Mouse (Mus musculus): ENCODE measurements around the gene Npl.
A peak's percentile ranks its signal among the peaks of the same experiment; 100 is the strongest.
"Not testable (repeated sequence)": the region's sequence is repeated elsewhere in the genome, so short reads cannot be mapped to it uniquely, and the experiment has no call there.

Npl gene

DNA sequence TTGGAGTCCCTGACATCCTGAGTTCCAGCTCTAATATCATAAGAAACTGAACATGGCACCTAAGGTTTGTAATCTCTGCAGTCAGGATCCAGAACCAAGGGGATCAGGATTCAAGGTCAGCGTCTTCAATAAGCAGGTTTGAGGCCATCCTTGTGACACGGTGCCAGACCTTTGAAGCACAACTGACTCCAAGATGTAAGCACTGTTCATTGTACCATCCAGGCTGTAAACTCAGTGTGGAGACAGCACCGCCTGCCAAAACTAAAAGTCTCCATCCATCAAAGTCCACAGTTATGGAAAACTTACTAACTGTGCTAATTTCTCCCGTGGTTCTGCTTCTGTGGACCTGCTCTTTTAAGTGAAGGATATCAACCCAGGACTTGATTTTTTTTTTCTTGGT, 59.9 kb downstream of the Npl start:
- no peak for ATAC-seq (ENCODE audit: insufficient number of reproducible peaks, low FRiP score, low TSS enrichment)

DNA sequence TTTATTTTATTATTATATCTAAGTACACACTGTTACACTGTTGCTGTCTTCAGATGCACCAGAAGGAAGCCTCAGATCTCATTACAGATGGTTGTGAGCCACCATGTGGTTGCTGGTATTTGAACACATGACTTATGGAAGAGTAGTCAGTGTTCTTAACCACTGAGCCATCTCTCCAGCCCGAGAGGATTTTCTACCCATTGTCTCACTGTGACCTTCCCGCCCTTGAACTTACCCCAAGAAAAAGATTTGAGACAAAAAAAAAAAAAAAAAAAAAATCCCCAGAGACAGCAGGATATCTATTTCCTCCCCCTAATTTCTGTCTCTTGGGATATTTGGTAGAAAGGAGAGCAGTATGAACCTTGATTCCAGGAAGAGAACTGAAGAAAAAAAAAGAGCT, 60.3 kb downstream of the Npl start:
- no peak for ATAC-seq (ENCODE audit: insufficient number of reproducible peaks, low FRiP score, low TSS enrichment)

DNA sequence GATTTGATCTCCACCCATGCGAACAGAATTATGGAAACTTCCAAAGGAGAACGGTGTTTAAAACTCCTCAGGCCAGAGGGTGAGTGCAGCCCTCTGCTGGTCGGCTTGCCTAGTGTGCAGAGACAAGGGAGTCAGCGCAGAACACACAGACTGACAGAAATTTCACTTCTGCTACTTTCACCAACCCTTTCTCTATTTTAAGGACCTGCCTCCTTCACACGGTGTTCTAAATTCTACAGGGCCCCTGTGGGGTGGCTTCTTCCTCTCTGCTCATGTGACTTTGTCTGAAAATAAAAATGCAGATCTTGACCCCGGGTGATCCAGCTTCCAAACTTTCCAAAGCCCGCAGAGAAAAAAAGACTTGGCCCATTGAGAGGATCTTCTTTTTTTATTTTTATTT, 60.7 kb downstream of the Npl start:
- no peak for ATAC-seq (ENCODE audit: insufficient number of reproducible peaks, low FRiP score, low TSS enrichment)

DNA sequence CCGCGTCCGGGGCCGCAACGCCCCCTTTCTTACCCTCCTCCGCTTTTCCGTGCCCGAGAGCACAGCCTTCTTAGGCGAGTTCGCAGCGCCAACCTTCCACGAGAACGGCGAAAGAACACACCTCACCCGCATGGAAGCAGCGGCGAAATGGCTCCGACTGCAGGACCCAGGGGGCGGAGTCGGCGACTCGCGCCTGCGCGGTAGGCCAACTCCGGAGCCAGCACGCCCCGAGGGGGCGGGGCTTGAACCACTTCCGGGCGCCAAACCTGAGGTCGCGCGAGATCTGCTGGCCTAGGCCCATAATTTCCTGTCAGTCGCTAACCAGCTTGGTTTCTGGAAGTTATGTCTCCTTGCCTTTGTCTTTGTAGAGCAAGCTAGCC, 62.4 kb downstream of the Npl start, which contains the start of gene Dhx9:
Gene Dhx9 (minus strand): TSS at position 161 of the 380 bp plus-strand sequence.
- peak; percentile 90 for ATAC-seq (ENCODE audit: insufficient number of reproducible peaks, low FRiP score, low TSS enrichment)

DNA sequence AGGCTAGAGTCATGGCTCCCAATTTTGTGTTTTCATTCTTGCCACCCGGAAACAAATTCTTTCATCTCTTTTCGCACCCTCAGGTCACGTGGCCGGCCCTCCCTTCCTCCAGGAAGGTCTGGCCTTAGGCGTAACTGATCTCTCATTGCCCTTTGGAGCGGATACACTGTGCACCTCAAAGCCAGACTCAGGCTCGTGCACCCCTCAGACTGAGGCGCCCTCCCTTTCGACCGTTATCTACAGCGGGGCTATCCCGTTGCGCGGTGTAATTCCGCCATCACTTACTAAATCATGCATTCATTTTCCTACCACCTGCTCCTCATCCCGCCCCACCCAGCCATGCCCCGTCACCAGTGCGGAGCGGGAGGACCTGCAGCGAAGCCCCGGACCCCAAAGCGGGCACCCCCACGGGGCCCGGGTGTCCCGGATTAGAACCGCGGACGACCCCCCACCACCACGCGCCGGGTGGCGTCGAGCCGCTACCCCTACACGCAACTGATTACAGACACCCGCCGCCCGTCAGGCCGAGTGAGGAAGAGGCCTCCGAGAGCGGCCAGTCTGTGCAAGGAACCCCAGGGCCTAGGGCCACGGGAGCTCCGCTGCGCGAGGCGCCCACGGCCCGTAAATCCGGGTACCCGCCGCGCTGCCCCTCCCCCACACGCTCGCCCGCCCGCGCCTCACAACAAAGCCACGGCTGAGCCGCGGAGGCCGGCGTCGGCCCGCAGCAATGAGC, 62.9 kb downstream of the Npl start:
- ATAC-seq (ENCODE audit: insufficient number of reproducible peaks, low FRiP score, low TSS enrichment) = peak; percentile 75

- not testable (repeated sequence) for ATAC-seq (ENCODE audit: insufficient number of reproducible peaks, low FRiP score, low TSS enrichment)
These were observed 63.7 kb downstream of the Npl start for GRCm38 (mm10) chr1:153486120-153486519.

DNA sequence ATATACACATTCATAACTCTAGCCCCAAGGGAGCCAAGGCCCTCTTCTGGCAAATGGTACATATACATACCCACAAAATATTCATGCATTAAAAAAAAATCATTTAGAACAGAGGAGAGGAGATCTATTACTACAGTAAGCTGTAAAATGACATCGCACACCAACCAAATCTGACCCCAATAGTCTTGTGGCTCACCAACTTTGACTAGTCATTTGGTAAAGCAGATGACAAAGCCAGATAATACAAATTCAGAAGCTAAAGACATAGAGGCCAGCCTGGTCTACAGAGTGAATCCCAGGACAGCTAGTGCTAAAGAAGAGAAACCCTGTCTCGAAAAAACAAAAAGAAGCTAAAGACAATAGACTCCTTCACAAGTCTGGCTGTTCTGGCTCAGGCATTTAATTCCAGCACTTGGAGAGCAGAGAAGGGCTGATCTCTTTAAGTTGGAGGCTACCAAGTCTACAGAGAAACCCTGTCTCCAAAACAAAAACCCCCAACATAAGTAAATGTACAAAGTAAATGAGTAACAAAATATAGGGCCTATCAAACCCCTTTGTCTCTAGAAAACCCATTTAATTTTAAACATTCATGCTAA, 64.5 kb downstream of the Npl start:
- no peak for ATAC-seq (ENCODE audit: insufficient number of reproducible peaks, low FRiP score, low TSS enrichment)

DNA sequence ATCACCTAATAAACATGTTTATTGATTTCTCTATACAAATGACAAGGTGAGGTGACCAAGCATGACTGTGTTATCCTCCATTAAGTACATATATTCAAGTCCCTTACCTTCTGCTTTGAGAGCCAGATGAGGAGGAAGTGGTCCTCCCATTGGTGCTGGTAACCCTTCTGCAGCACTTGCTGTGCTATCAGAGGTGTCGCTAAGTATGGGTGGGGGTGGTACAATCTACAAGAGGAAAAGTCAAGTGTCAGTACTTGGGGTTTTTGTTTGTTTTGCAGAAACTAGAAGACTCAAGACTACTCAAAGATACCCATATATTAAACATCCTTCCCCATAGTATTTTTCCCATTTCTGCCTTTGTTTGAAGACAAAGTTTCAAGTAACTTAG, 68.8 kb downstream of the Npl start:
- ATAC-seq (ENCODE audit: insufficient number of reproducible peaks, low FRiP score, low TSS enrichment) = no peak

DNA sequence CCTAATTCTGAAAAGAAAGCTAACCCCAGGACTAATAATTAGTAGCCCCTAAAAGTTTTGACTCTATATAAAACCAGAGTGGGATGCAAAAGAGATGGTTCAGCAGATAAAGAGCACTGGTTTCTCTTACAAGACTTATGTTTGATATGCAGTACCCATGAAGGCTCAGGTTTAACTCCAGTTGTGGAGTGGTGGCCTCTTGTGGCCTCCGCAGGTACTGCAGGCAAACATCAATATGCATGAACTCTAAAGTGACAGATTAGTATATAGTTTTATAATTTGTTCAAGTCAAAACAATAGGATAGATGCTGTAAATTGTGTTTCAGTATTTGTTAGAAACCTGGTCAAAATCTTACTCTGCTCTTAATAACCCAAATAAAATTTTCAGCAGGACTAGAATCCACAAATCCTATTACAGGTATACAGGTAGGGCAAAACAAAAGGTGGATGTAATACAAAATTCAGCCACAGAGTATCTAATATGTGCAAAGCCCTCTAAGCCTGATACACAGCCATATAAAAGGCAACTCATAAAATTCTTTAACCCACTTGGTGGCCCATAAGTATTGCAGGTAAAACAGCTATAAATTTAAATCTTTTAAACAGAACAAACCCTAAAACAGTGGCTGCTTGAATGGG, 69.3 kb downstream of the Npl start:
- ATAC-seq (ENCODE audit: insufficient number of reproducible peaks, low FRiP score, low TSS enrichment) = no peak

- 0 out of 2 replicates have a peak, but pooled peaks have one; percentile 49 for ATAC-seq (ENCODE audit: insufficient number of reproducible peaks, low FRiP score, low TSS enrichment)
These were observed 70.5 kb downstream of the Npl start for GRCm38 (mm10) chr1:153479296-153479695.

- no peak for ATAC-seq (ENCODE audit: insufficient number of reproducible peaks, low FRiP score, low TSS enrichment)
These were observed 88.0 kb downstream of the Npl start for GRCm38 (mm10) chr1:153461796-153462195.

DNA sequence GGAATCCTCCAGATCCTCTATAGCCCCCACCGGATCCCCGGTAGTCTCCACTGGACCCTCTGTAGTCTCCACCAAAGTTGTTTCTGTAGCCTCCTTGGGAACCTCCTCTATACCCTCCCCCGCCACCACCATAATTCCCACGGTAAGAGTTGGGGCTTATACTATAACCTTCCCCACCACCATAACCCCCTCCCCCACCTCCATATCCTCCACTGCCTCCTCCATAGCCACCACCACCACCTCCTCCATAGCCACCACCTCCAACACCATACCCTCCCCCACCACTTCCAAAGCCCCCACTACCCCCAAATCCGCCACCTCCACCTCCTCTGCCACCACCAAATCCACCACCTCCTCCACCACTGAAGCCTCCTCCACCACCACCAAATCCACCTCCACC, 93.7 kb downstream of the Npl start:
- no peak for ATAC-seq (ENCODE audit: insufficient number of reproducible peaks, low FRiP score, low TSS enrichment)

DNA sequence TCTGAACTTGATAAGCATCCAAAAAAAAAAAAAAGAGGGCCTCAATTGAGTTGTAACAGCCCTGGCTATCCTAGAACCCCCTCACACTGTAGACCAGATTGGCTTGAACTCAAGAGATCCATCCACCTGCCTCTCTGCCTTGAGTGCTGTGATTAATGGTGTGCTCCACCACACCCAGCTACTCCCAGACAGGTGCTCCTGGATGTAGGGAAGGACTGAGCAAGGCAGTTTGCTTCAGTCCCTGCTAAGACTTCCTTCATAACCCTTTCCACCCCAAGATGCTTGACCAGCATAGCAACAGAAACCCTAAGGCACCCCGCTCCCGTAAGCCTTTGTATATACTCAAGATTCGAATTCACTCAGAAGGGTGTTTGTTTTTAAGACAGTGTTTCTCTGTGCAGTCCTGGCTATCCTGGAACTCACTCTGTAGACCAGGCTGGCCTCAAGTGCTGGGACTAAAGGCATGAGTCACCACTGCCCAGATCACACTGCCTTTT, 96.7 kb downstream of the Npl start:
- ATAC-seq (ENCODE audit: insufficient number of reproducible peaks, low FRiP score, low TSS enrichment) = no peak

Data from cerebellum, adult (tissue).